Mouse (Mus musculus): ENCODE results near the gene Spata31d1a. TPM values are rescaled to one million over a fixed set of nuclear protein-coding genes. Genes with fewer than 3 reads are reported as not detected.
A peak's percentile ranks its signal among the peaks of the same experiment; 100 is the strongest.

Spata31d1a gene
- total and polyA plus RNA-seq, 3 experiments: 0.14 TPM; not detected in 2

DNA sequence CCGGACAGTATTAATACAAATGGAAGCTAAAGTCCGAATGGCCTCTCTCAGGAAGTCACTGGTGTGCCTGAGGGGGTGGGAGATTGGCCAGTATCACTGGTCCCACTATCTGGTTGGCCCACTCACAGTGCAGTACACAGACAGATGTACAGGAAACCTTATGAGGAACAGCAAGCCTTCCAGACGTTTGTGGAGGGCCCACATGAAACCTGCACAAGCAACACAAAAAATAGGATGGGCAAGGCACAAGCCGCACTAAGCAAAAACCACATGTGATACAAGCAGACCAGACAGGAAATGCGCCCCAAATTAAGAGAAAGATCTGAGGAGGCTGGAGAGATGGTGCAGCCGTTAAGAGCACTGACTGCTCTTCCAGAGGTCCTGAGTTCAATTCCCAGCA is 37.9 kb downstream of the Spata31d1a start:
- TF ChIP-seq CTCF (IDR thresholded peaks at IDR 0.05) (no peak), EP300 (IDR thresholded peaks at IDR 0.05; ENCODE audit: insufficient read depth, low read depth, low read length) (no peak), POLR2A (IDR thresholded peaks at IDR 0.05; ENCODE audit: insufficient read depth, low read depth, low read length) (no peak)
- WGBS: 79% methylated on average over 6 of the region's 6 CpGs
- H3K9ac ChIP-seq (ENCODE audit: low read depth, low read length): no peak overlapping the region

DNA sequence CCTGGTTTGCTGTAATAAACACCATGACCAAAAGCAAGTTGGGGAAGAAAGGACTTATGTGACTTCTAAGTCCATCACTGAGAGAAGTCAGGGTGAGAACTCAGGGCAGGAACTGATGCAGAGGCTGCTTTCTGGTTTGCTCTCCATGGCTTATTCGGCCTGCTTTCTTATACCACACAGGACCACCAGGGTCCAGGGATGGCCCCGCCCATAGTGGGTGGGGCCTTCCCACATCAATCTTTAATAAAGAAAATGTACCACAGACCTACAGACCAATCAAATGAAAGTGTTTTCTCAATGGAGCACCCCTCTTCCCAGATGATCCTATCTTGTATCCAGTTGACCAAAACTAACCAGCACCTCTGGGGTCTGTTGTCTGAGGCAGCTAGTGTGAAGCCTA is 38.6 kb downstream of the Spata31d1a start:
- no peak overlapping the region for H3K27ac ChIP-seq
- no peaks in the 10 kb centered on the region for H3K27me3 ChIP-seq (ENCODE audit: control insufficient read depth, insufficient read depth, low read length)
- TF ChIP-seq EP300 (IDR thresholded peaks at IDR 0.05; ENCODE audit: insufficient read depth, low read depth, low read length) (no peak), CTCF (IDR thresholded peaks at IDR 0.05) (no peak), POLR2A (IDR thresholded peaks at IDR 0.05; ENCODE audit: insufficient read depth, low read depth, low read length) (no peak)
- no peaks in the 10 kb centered on the region for H3K79me2 ChIP-seq (replicated peaks; ENCODE audit: control insufficient read depth, insufficient read depth, low read length)
- H3K4me3 ChIP-seq: no peak overlapping the region
- H3K9ac ChIP-seq (ENCODE audit: low read depth, low read length): no peak overlapping the region
- intact Hi-C loops (cut with DNase I): loop anchor here (10.0 kb wide), 2 partner anchors 87 to 153 kb away; partner anchors contain the start of genes Agtpbp1, Naa35 and Tut7
- no peak for DNase-seq
- 88% methylated on average over 2 of the region's 2 CpGs for WGBS
- H3K4me1 ChIP-seq (ENCODE audit: control insufficient read depth, insufficient read depth, low read length): peaks cover 3% of the 10 kb centered on the region
- H3K36me3 ChIP-seq (ENCODE audit: control insufficient read depth, insufficient read depth, low read length): 0 out of 2 replicates have a peak, but pooled peaks cover 2% of the 10 kb centered on the region

More for the DNA sequence above, 37.9 kb downstream of the Spata31d1a start:
- 0 out of 2 replicates have a peak, but pooled peaks cover 2% of the 10 kb centered on the region for H3K36me3 ChIP-seq (ENCODE audit: control insufficient read depth, insufficient read depth, low read length)
- no peaks in the 10 kb centered on the region for H3K27me3 ChIP-seq (ENCODE audit: control insufficient read depth, insufficient read depth, low read length)
- no peaks in the 10 kb centered on the region for H3K79me2 ChIP-seq (replicated peaks; ENCODE audit: control insufficient read depth, insufficient read depth, low read length)
- intact Hi-C loops (cut with DNase I): loop anchor here (10.0 kb wide), 2 partner anchors 87 to 153 kb away; partner anchors contain the start of genes Agtpbp1, Naa35 and Tut7
- DNase-seq: no peak
- peaks cover 3% of the 10 kb centered on the region for H3K4me1 ChIP-seq (ENCODE audit: control insufficient read depth, insufficient read depth, low read length)
- H3K27ac ChIP-seq: no peak overlapping the region
- no peak overlapping the region for H3K4me3 ChIP-seq

DNA sequence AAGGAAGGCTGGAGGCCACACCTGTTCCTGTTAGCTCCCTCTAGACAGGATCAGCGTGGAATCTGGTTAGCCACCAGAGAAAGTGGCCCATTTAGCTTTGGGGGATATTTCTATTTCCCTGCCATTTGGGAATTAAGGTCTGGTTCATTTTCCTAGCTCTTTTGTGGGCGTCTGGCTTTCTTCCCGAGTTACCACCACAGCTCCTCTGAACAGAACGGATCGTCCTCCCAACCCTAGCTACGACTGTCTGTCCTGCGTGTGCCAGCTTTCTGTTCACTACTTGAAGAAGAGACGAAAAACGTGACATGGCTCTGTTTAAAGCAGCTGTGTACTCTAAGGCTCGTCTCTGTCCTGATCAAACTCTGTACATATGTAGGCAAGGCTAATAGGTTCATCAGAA is 40.2 kb downstream of the Spata31d1a start:
- Histone ChIP-seq H3K4me3 (no peak overlapping the region), H3K4me1 (ENCODE audit: control insufficient read depth, insufficient read depth, low read length) (peaks cover 3% of the 10 kb centered on the region), H3K27me3 (ENCODE audit: control insufficient read depth, insufficient read depth, low read length) (no peaks in the 10 kb centered on the region), H3K27ac (no peak overlapping the region), H3K36me3 (ENCODE audit: control insufficient read depth, insufficient read depth, low read length) (0 out of 2 replicates have a peak, but pooled peaks cover 2% of the 10 kb centered on the region), H3K79me2 (replicated peaks; ENCODE audit: control insufficient read depth, insufficient read depth, low read length) (no peaks in the 10 kb centered on the region), H3K9ac (ENCODE audit: low read depth, low read length) (no peak overlapping the region)
- no peak for DNase-seq
- TF ChIP-seq EP300 (IDR thresholded peaks at IDR 0.05; ENCODE audit: insufficient read depth, low read depth, low read length) (no peak), CTCF (IDR thresholded peaks at IDR 0.05) (no peak), POLR2A (IDR thresholded peaks at IDR 0.05; ENCODE audit: insufficient read depth, low read depth, low read length) (no peak)
- 83% methylated on average over 10 of the region's 10 CpGs for WGBS
- intact Hi-C loops (cut with DNase I): loop anchor here (10.0 kb wide), 2 partner anchors 85 to 155 kb away; partner anchors contain the start of genes Agtpbp1, Naa35 and Tut7

DNA sequence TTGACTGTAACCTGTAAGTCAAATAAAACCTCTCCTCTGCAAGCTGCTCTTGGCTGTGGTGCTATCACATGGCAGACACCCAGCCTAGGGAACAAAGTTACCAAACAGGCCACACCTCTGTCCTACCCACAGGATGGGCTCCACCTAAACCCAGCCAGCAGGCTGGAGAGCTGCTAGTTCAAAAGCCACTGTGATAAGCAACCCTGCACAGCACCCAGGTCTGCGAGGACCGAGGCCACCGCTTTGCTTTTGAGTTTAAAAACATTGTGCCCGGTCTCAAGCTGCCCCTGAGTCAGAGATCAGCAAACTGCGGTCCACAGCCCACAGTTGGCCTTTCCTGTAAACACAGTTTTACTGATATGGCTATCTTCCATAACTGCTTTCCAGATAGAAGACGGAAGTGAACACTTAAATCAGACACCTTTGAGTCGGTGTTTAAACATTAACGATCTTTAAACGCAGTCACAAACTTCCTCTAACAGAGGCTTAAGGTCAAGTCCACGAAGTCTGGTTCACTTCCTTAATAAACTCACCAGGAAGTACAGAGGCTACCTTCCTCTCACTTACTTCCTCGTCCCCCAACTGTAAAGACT is 41.5 kb downstream of the Spata31d1a start:
- WGBS: 28% methylated on average over 11 of the region's 11 CpGs
- no peak for TF ChIP-seq CTCF (IDR thresholded peaks at IDR 0.05)
- 0 out of 2 replicates have a peak, but pooled peaks have one; percentile 34 for TF ChIP-seq EP300 (IDR thresholded peaks at IDR 0.05; ENCODE audit: insufficient read depth, low read depth, low read length)
- TF ChIP-seq POLR2A (IDR thresholded peaks at IDR 0.05; ENCODE audit: insufficient read depth, low read depth, low read length): peak; percentile 48; the same call in 1 of the 2 replicates
- Histone ChIP-seq H3K4me3 (no peak overlapping the region; the same call in 1 of the 2 replicates), H3K9ac (ENCODE audit: low read depth, low read length) (no peak overlapping the region), H3K27ac (peak overlapping the region; percentile 77), H3K36me3 (ENCODE audit: control insufficient read depth, insufficient read depth, low read length) (0 out of 2 replicates have a peak, but pooled peaks cover 2% of the 10 kb centered on the region), H3K79me2 (replicated peaks; ENCODE audit: control insufficient read depth, insufficient read depth, low read length) (no peaks in the 10 kb centered on the region), H3K4me1 (ENCODE audit: control insufficient read depth, insufficient read depth, low read length) (peaks cover 3% of the 10 kb centered on the region), H3K27me3 (ENCODE audit: control insufficient read depth, insufficient read depth, low read length) (no peaks in the 10 kb centered on the region)
- intact Hi-C loops (cut with DNase I): no loop called here
- DNase-seq: peak; percentile 64 to 76

DNA sequence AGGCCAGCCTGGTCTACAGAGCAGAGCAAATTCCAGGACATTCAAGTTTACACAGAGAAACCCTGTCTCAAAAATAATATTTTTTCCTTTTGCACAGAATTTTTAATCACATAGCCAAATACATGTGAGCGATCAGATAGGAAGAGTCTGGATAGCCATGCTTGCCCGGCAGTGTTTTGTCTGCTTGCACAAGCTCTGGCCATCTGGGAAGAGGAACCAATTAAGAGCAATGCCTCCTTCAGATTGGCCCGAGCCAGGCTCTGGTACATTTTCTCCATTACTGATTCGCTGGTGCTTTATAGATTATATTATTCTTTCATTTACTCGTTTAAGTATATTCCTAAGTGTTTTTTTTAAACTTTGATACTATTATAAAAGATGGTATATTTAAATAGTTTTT is 42.4 kb downstream of the Spata31d1a start:
- intact Hi-C loops (cut with DNase I): no loop called here
- Histone ChIP-seq H3K27me3 (ENCODE audit: control insufficient read depth, insufficient read depth, low read length) (no peaks in the 10 kb centered on the region), H3K79me2 (replicated peaks; ENCODE audit: control insufficient read depth, insufficient read depth, low read length) (no peaks in the 10 kb centered on the region), H3K36me3 (ENCODE audit: control insufficient read depth, insufficient read depth, low read length) (0 out of 2 replicates have a peak, but pooled peaks cover 2% of the 10 kb centered on the region), H3K4me1 (ENCODE audit: control insufficient read depth, insufficient read depth, low read length) (peaks cover 3% of the 10 kb centered on the region), H3K27ac (no peak overlapping the region), H3K9ac (ENCODE audit: low read depth, low read length) (no peak overlapping the region), H3K4me3 (no peak overlapping the region)
- 85% methylated on average over 5 of the region's 5 CpGs for WGBS
- DNase-seq: no peak
- TF ChIP-seq EP300 (IDR thresholded peaks at IDR 0.05; ENCODE audit: insufficient read depth, low read depth, low read length) (no peak), POLR2A (IDR thresholded peaks at IDR 0.05; ENCODE audit: insufficient read depth, low read depth, low read length) (no peak), CTCF (IDR thresholded peaks at IDR 0.05) (no peak)

Measured in heart, adult 2 months (tissue).